In the genomic region with DNA sequence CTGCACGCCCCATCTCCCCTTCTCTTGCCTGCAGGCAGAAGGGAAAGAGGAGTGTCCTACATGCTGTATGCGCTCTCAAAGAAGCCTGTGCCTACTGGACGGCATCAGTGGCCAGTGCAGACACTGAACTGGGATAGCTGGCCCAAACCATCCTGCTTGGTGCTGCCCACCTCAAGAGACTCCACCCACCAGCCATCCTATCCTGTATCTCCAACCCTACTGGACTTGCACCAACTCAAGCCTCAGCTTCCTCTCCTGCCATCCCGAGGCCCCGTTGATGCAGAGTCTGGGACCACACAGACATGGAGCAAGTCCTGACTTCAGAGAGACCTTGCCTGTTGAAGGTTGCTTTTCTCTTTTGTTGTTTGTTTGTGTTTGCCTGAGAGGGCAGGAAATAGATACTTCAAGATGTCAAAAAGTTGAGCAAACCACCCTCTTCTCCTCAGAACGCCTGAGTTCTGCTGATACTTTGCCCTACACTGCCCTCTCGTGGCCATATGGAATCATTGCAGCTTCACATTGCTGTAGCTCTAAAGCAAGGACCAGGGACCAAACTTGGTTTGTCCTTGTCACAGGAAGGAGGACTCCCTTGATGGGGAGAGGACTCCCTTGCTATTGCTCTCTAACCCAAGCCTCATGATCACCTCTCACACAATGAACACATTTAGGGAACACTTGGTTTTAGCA, we compare ENCODE assay signal across 8 mouse cellular contexts. TPM values are rescaled to one million over a fixed set of nuclear protein-coding genes. Genes with fewer than 3 reads are reported as not detected.
DNase-seq lines count a peak whose midpoint lies in the region; ATAC-seq lines count a peak whose summit lies in the region.

No protein-coding gene starts in this region.

- H3K4me2 ChIP-seq in heart, embryonic 12.5 days = no peak overlapping the region
- H3K4me2 ChIP-seq in intestine, embryonic 16.5 days (ENCODE audit: low read depth, low read length) = no peak overlapping the region
- no peak overlapping the region for H3K4me2 ChIP-seq in midbrain, embryonic 12.5 days (replicated peaks)

- H3K27ac ChIP-seq in heart, embryonic 12.5 days (ENCODE audit: poor library complexity, severe bottlenecking) = no peak overlapping the region
- H3K27ac ChIP-seq in intestine, embryonic 16.5 days (ENCODE audit: low read length) = no peak overlapping the region
- H3K27ac ChIP-seq in midbrain, embryonic 12.5 days (replicated peaks) = no peak overlapping the region

- ATAC-seq in heart, embryonic 12.5 days (ENCODE audit: insufficient number of reproducible peaks, low FRiP score) = no peak
- ATAC-seq in intestine, embryonic 16.5 days = 0 out of 2 replicates have a peak, but pooled peaks have one; percentile 47
- 0 out of 2 replicates have a peak, but pooled peaks have one; percentile 27 for ATAC-seq in midbrain, embryonic 12.5 days (ENCODE audit: low FRiP score, low read depth)

- DNase-seq in heart, adult 11 months = peak; percentile 95
- peak; percentile 84 to 86 for DNase-seq in cerebellum, postnatal 10 days
- DNase-seq in frontal cortex, postnatal 25 days (ENCODE audit: low spot score in 2 of 2) = peak; percentile 51 to 70
- DNase-seq in left cerebral cortex, postnatal 14 days (ENCODE audit: low spot score in 2 of 2) = peak; percentile 80 to 86
- DNase-seq in skeletal muscle tissue, adult 2 months (ENCODE audit: low read depth, low spot score) = peak; percentile 68

- peaks cover 18% of the 10 kb centered on the region; the same call in 1 of the 2 replicates for H3K27me3 ChIP-seq in heart, embryonic 12.5 days (replicated peaks)
- H3K27me3 ChIP-seq in intestine, embryonic 16.5 days (replicated peaks; ENCODE audit: control insufficient read depth, insufficient read depth, low read length) = no peaks in the 10 kb centered on the region
- peaks cover 23% of the 10 kb centered on the region; the same call in 1 of the 2 replicates for H3K27me3 ChIP-seq in midbrain, embryonic 12.5 days

- no peak overlapping the region for H3K4me3 ChIP-seq in heart, embryonic 12.5 days
- no peak overlapping the region for H3K4me3 ChIP-seq in intestine, embryonic 16.5 days (ENCODE audit: low read length)
- H3K4me3 ChIP-seq in midbrain, embryonic 12.5 days = no peak overlapping the region

- H3K36me3 ChIP-seq in heart, embryonic 12.5 days = no peaks in the 10 kb centered on the region
- no peaks in the 10 kb centered on the region for H3K36me3 ChIP-seq in intestine, embryonic 16.5 days (ENCODE audit: control insufficient read depth, insufficient read depth, low read length)
- no peaks in the 10 kb centered on the region for H3K36me3 ChIP-seq in midbrain, embryonic 12.5 days

- 45% methylated on average over 7 of the region's 7 CpGs for WGBS in heart, embryonic 12.5 days
- 46% methylated on average over 7 of the region's 7 CpGs for WGBS in intestine, embryonic 16.5 days
- WGBS in midbrain, embryonic 12.5 days = 52% methylated on average over 7 of the region's 7 CpGs

- no peaks in the 10 kb centered on the region for H3K9me3 ChIP-seq in heart, embryonic 12.5 days (replicated peaks)
- H3K9me3 ChIP-seq in intestine, embryonic 16.5 days (ENCODE audit: control insufficient read depth, low read length) = no peaks in the 10 kb centered on the region
- no peaks in the 10 kb centered on the region for H3K9me3 ChIP-seq in midbrain, embryonic 12.5 days

- H3K9ac ChIP-seq in heart, embryonic 12.5 days = no peak overlapping the region
- H3K9ac ChIP-seq in intestine, embryonic 16.5 days (ENCODE audit: low read depth, low read length) = no peak overlapping the region
- H3K9ac ChIP-seq in midbrain, embryonic 12.5 days (replicated peaks) = no peak overlapping the region

- H3K4me1 ChIP-seq in heart, embryonic 12.5 days (replicated peaks) = no peaks in the 10 kb centered on the region
- H3K4me1 ChIP-seq in intestine, embryonic 16.5 days (ENCODE audit: control insufficient read depth, insufficient read depth, low read length) = peaks cover 2% of the 10 kb centered on the region; the same call in 1 of the 2 replicates
- H3K4me1 ChIP-seq in midbrain, embryonic 12.5 days = no peaks in the 10 kb centered on the region

- intact Hi-C loops in left cerebral cortex, postnatal 14 days (cut with DNase I) = loop anchor here (5.0 to 10.0 kb wide), 5 partner anchors 95 to 572 kb away; a partner anchor contains a TSS

RNA-seq across cellular contexts. Expression of a gene that starts 7.9 kb away (rescaled TPM):
- 0.23 TPM in 1 of 2 replicates, not detected in the other for polyA plus RNA-seq in heart, embryonic 12.5 days (2016; fragmentation: Nextera tagmentation; extraction: Ambion mirVana)
- 0.33 TPM in 1 of 2 replicates, not detected in the other for polyA plus RNA-seq in intestine, embryonic 16.5 days (2015; fragmentation: Nextera tagmentation; extraction: Ambion mirVana)
- not detected for total RNA-seq in left cerebral cortex, postnatal 14 days (2021)
- polyA plus RNA-seq in midbrain, embryonic 12.5 days (2016; fragmentation: Nextera tagmentation; extraction: Ambion mirVana) = not detected in 2 replicates

RNA-seq across cellular contexts. Expression of a gene that starts 34.1 kb away (rescaled TPM):
- 6.4 and 8.0 TPM in 2 replicates for polyA plus RNA-seq in heart, embryonic 12.5 days (2016; fragmentation: Nextera tagmentation; extraction: Ambion mirVana)
- 0.22 TPM in 2 replicates for polyA plus RNA-seq in intestine, embryonic 16.5 days (2015; fragmentation: Nextera tagmentation; extraction: Ambion mirVana)
- total RNA-seq in left cerebral cortex, postnatal 14 days (2021) = 1 to 10 TPM; 2.1 to 3.4 TPM
- polyA plus RNA-seq in midbrain, embryonic 12.5 days (2016; fragmentation: Nextera tagmentation; extraction: Ambion mirVana) = 0.42 and 0.52 TPM in 2 replicates

RNA-seq across cellular contexts. Expression of a gene that starts 36.3 kb away (rescaled TPM):
- 6.3 and 7.8 TPM in 2 replicates for polyA plus RNA-seq in heart, embryonic 12.5 days (2016; fragmentation: Nextera tagmentation; extraction: Ambion mirVana)
- 5.8 and 6.4 TPM in 2 replicates for polyA plus RNA-seq in intestine, embryonic 16.5 days (2015; fragmentation: Nextera tagmentation; extraction: Ambion mirVana)
- 10 to 100 TPM in 1 of 2 experiments, 1 to 10 TPM in 1; 9.6 to 10.7 TPM for total RNA-seq in left cerebral cortex, postnatal 14 days (2021)
- polyA plus RNA-seq in midbrain, embryonic 12.5 days (2016; fragmentation: Nextera tagmentation; extraction: Ambion mirVana) = 17.6 and 18.1 TPM in 2 replicates
